Comparison of ENCODE assay signal across 28 mouse cellular contexts in the genomic region with DNA sequence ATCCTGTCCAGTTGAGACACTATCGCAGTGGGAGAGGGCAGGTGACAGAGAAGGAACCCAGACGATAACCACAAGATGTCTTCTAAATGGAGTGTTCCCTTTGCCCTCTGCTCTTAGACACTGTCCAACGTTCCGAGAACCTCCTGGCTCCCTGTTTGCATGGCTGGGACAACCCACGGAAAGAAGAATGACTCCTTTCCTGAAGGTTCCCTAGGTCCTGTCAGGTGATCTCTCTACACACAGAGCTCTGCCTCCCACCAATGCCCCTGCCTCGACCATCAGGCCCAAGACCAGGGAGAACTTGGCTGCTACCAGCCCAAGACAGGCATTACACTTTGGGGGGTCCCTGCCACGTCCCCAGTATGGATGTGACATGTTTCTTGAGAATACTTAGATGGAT.
DNase-seq lines count a peak whose midpoint lies in the region; ATAC-seq lines count a peak whose summit lies in the region.
"Had no signal": no experiment of that assay in that cellular context is flagged by ENCODE, and none has a peak within 500 bp of the region (broad histone marks: within the 10 kb centered on the region; RNA-seq: fewer than 3 reads in every experiment).

No protein-coding gene starts in this region.

- no peak for ATAC-seq in forebrain, embryonic 11.5 days (replicated peaks; ENCODE audit: low FRiP score)
- no peak for ATAC-seq in forebrain, embryonic 12.5 days (ENCODE audit: low FRiP score)
- ATAC-seq in heart, embryonic 13.5 days (ENCODE audit: extremely low read depth, insufficient number of reproducible peaks, low FRiP score, low TSS enrichment) = no peak
- no peak for ATAC-seq in limb, embryonic 13.5 days (ENCODE audit: low FRiP score, low read depth)
- ATAC-seq: forebrain, embryonic 14.5 days; hindbrain, embryonic 16.5 days; intestine, embryonic 15.5 days had no signal

- H3K27me3 ChIP-seq in forebrain, embryonic 11.5 days (ENCODE audit: control insufficient read depth, insufficient read depth, low read length) = no peaks in the 10 kb centered on the region
- no peaks in the 10 kb centered on the region for H3K27me3 ChIP-seq in forebrain, embryonic 12.5 days
- H3K27me3 ChIP-seq in heart, embryonic 13.5 days (replicated peaks) = no peaks in the 10 kb centered on the region
- H3K27me3 ChIP-seq in limb, embryonic 13.5 days = no peaks in the 10 kb centered on the region
- H3K27me3 ChIP-seq: CH12.LX; embryonic facial prominence, embryonic 15.5 days; heart, embryonic 12.5 days; hindbrain, embryonic 13.5 days; intestine, embryonic 15.5 days had no signal

- peak; percentile 48 for DNase-seq in forebrain, embryonic 11.5 days (ENCODE audit: low spot score)
- DNase-seq in heart, postnatal 14 days = no peak
- DNase-seq in cerebellum, adult 8-10 months = no peak
- DNase-seq: adrenal gland, adult 2 months; adrenal gland, postnatal 14 days; B cell, adult 2 months; cerebellum, adult 11 months; cerebellum, adult 2 months; cerebellum, postnatal 10 days; cerebellum, postnatal 36 days; embryo, embryonic 11 days; gastrocnemius, postnatal 25 days; heart, adult 2 months; heart, postnatal 36 days; kidney, adult 11 months; kidney, adult 8-10 months had no signal

- no peak overlapping the region for H3K27ac ChIP-seq in forebrain, embryonic 11.5 days (ENCODE audit: low read depth, low read length)
- no peak overlapping the region for H3K27ac ChIP-seq in forebrain, embryonic 12.5 days
- 0 out of 2 replicates have a peak overlapping the region, but pooled peaks have one; percentile 8 for H3K27ac ChIP-seq in heart, embryonic 13.5 days (replicated peaks)
- H3K27ac ChIP-seq in limb, embryonic 13.5 days = peak overlapping the region; percentile 44; the same call in 1 of the 2 replicates
- H3K27ac ChIP-seq: heart, adult 2 months; hindbrain, embryonic 13.5 days; intestine, embryonic 15.5 days had no signal

- H3K9me3 ChIP-seq in forebrain, embryonic 11.5 days (ENCODE audit: control insufficient read depth, low read length) = no peaks in the 10 kb centered on the region
- H3K9me3 ChIP-seq in forebrain, embryonic 12.5 days = no peaks in the 10 kb centered on the region
- no peaks in the 10 kb centered on the region for H3K9me3 ChIP-seq in heart, embryonic 13.5 days
- no peaks in the 10 kb centered on the region for H3K9me3 ChIP-seq in limb, embryonic 13.5 days
- H3K9me3 ChIP-seq: embryonic facial prominence, embryonic 15.5 days; heart, embryonic 12.5 days; hindbrain, embryonic 10.5 days; hindbrain, embryonic 13.5 days; intestine, embryonic 15.5 days had no signal

- H3K4me1 ChIP-seq in forebrain, embryonic 11.5 days (replicated peaks; ENCODE audit: control insufficient read depth, insufficient read depth, low read length) = no peaks in the 10 kb centered on the region; the same call in 1 of the 2 replicates
- peaks cover 15% of the 10 kb centered on the region; the same call in 1 of the 2 replicates for H3K4me1 ChIP-seq in forebrain, embryonic 12.5 days
- peaks cover 71% of the 10 kb centered on the region for H3K4me1 ChIP-seq in heart, embryonic 13.5 days
- peaks cover 87% of the 10 kb centered on the region for H3K4me1 ChIP-seq in limb, embryonic 13.5 days

- no peak overlapping the region for H3K9ac ChIP-seq in forebrain, embryonic 11.5 days (ENCODE audit: low read length)
- no peak overlapping the region for H3K9ac ChIP-seq in forebrain, embryonic 12.5 days
- no peak overlapping the region for H3K9ac ChIP-seq in heart, embryonic 13.5 days
- H3K9ac ChIP-seq in limb, embryonic 13.5 days = no peak overlapping the region
- H3K9ac ChIP-seq: embryonic facial prominence, embryonic 15.5 days; heart, embryonic 12.5 days; hindbrain, embryonic 13.5 days; intestine, embryonic 15.5 days had no signal

- H3K36me3 ChIP-seq in forebrain, embryonic 11.5 days (ENCODE audit: control insufficient read depth, insufficient read depth, low read length) = no peaks in the 10 kb centered on the region
- no peaks in the 10 kb centered on the region for H3K36me3 ChIP-seq in forebrain, embryonic 12.5 days (replicated peaks)
- no peaks in the 10 kb centered on the region for H3K36me3 ChIP-seq in heart, embryonic 13.5 days
- H3K36me3 ChIP-seq in limb, embryonic 13.5 days = no peaks in the 10 kb centered on the region
- H3K36me3 ChIP-seq: embryonic facial prominence, embryonic 15.5 days; G1E; heart, embryonic 12.5 days; hindbrain, embryonic 10.5 days; hindbrain, embryonic 13.5 days; intestine, embryonic 15.5 days had no signal

- intact Hi-C loops in heart, postnatal 14 days (cut with DNase I) = no loop called here

- 91% methylated on average over 7 of the region's 7 CpGs for WGBS in forebrain, embryonic 11.5 days
- 96% methylated on average over 7 of the region's 7 CpGs for WGBS in forebrain, embryonic 12.5 days
- 68% methylated on average over 7 of the region's 7 CpGs for WGBS in heart, embryonic 13.5 days
- WGBS in limb, embryonic 13.5 days = 89% methylated on average over 7 of the region's 7 CpGs

- no peak overlapping the region for H3K4me3 ChIP-seq in forebrain, embryonic 11.5 days (ENCODE audit: low read depth, low read length)
- H3K4me3 ChIP-seq in forebrain, embryonic 12.5 days (replicated peaks) = no peak overlapping the region
- H3K4me3 ChIP-seq in heart, embryonic 13.5 days = no peak overlapping the region
- H3K4me3 ChIP-seq in limb, embryonic 13.5 days = no peak overlapping the region
- H3K4me3 ChIP-seq: embryonic facial prominence, embryonic 15.5 days; heart, adult 2 months; heart, embryonic 12.5 days; hindbrain, embryonic 10.5 days; hindbrain, embryonic 13.5 days; intestine, embryonic 15.5 days had no signal

- H3K4me2 ChIP-seq in forebrain, embryonic 11.5 days (ENCODE audit: low read depth, low read length, severe bottlenecking) = no peak overlapping the region
- H3K4me2 ChIP-seq in forebrain, embryonic 12.5 days = no peak overlapping the region
- H3K4me2 ChIP-seq in heart, embryonic 13.5 days = no peak overlapping the region
- no peak overlapping the region for H3K4me2 ChIP-seq in limb, embryonic 13.5 days (replicated peaks)
- H3K4me2 ChIP-seq: embryonic facial prominence, embryonic 15.5 days; heart, embryonic 12.5 days; hindbrain, embryonic 13.5 days; intestine, embryonic 15.5 days had no signal

Comparison
In these comparisons a context has a peak if more than half of its experiments do, and no peak if none do; other contexts are left out.
1. H3K27ac ChIP-seq: peak in heart, embryonic 13.5 days (single experiment) and limb, embryonic 13.5 days (single experiment); none in forebrain, embryonic 11.5 days (single experiment) and forebrain, embryonic 12.5 days (single experiment).